Mouse (Mus musculus) yolk sac, embryonic 10.5 days (tissue): ENCODE measurements around the gene Gm20824.
"Not testable (repeated sequence)": the region's sequence is repeated elsewhere in the genome, so short reads cannot be mapped to it uniquely, and the experiment has no call there.

Experiments
- DNase-seq: peaks from one replicate; pipeline ENCODE4 v3.0.0-alpha.2; 2017; ENCODE audit warnings: low spot score

The Gm20824 gene

GRCm38 (mm10) chrY:8257607-8258006, at the start of gene Gm20824:
Gene Gm20824 (plus strand): TSS chrY:8257907.
- not testable (repeated sequence) for DNase-seq
